Mouse (Mus musculus): ENCODE results near the gene Gm45062. TPM values are rescaled to one million over a fixed set of nuclear protein-coding genes. Genes with fewer than 3 reads are reported as not detected.
"Not testable (repeated sequence)": the region's sequence is repeated elsewhere in the genome, so short reads cannot be mapped to it uniquely, and the experiment has no call there.

The Gm45062 gene
- total RNA-seq, 2 experiments from 2014 or later, result 1.5 to 2.6 TPM

GRCm38 (mm10) chr6:8497234-8497867, 238.1 kb downstream of the Gm45062 start:
- DNase-seq (ENCODE audit: extremely low spot score in 1 of 2, low spot score in 1 of 2), result no peak

- DNase-seq (ENCODE audit: extremely low spot score in 1 of 2, low spot score in 1 of 2), result no peak
These were observed 238.6 kb downstream of the Gm45062 start for GRCm38 (mm10) chr6:8497868-8498257.

GRCm38 (mm10) chr6:8498961-8499360, 239.7 kb downstream of the Gm45062 start:
- no peak for DNase-seq (ENCODE audit: extremely low spot score in 1 of 2, low spot score in 1 of 2)

- DNase-seq (ENCODE audit: extremely low spot score in 1 of 2, low spot score in 1 of 2), result no peak
These were observed 244.7 kb downstream of the Gm45062 start for GRCm38 (mm10) chr6:8503953-8504352.

GRCm38 (mm10) chr6:8504521-8505228, 245.4 kb downstream of the Gm45062 start:
- no peak for DNase-seq (ENCODE audit: extremely low spot score in 1 of 2, low spot score in 1 of 2)

GRCm38 (mm10) chr6:8506631-8507030, 247.4 kb downstream of the Gm45062 start:
- no peak for DNase-seq (ENCODE audit: extremely low spot score in 1 of 2, low spot score in 1 of 2)

- peak; percentile 93 to 96 for DNase-seq (ENCODE audit: extremely low spot score in 1 of 2, low spot score in 1 of 2)
These were observed 249.8 kb downstream of the Gm45062 start for GRCm38 (mm10) chr6:8508883-8509536.

- DNase-seq (ENCODE audit: extremely low spot score in 1 of 2, low spot score in 1 of 2), result peak; percentile 61 to 68
These were observed 250.3 kb downstream of the Gm45062 start, which contains the start of gene Glcci1 for GRCm38 (mm10) chr6:8509551-8509950. TSS of gene Glcci1 (plus strand) at chr6:8509600.

- DNase-seq (ENCODE audit: extremely low spot score in 1 of 2, low spot score in 1 of 2), result no peak
These were observed 251.0 kb downstream of the Gm45062 start for GRCm38 (mm10) chr6:8509961-8510863.

GRCm38 (mm10) chr6:8510864-8511428, 251.7 kb downstream of the Gm45062 start:
- no peak for DNase-seq (ENCODE audit: extremely low spot score in 1 of 2, low spot score in 1 of 2)

- no peak for DNase-seq (ENCODE audit: extremely low spot score in 1 of 2, low spot score in 1 of 2)
These were observed 252.2 kb downstream of the Gm45062 start for GRCm38 (mm10) chr6:8511447-8511846.

- no peak for DNase-seq (ENCODE audit: extremely low spot score in 1 of 2, low spot score in 1 of 2)
These were observed 253.2 kb downstream of the Gm45062 start for GRCm38 (mm10) chr6:8512416-8512815.

- no peak for DNase-seq (ENCODE audit: extremely low spot score in 1 of 2, low spot score in 1 of 2)
These were observed 260.4 kb downstream of the Gm45062 start for GRCm38 (mm10) chr6:8519687-8520086.

GRCm38 (mm10) chr6:8521231-8521630, 262.0 kb downstream of the Gm45062 start:
- no peak for DNase-seq (ENCODE audit: extremely low spot score in 1 of 2, low spot score in 1 of 2)

- DNase-seq (ENCODE audit: extremely low spot score in 1 of 2, low spot score in 1 of 2), result no peak
These were observed 265.5 kb downstream of the Gm45062 start for GRCm38 (mm10) chr6:8524717-8525116.

- DNase-seq (ENCODE audit: extremely low spot score in 1 of 2, low spot score in 1 of 2), result no peak
These were observed 272.0 kb downstream of the Gm45062 start for GRCm38 (mm10) chr6:8531104-8531894.

GRCm38 (mm10) chr6:8536944-8537343, 277.7 kb downstream of the Gm45062 start:
- DNase-seq (ENCODE audit: extremely low spot score in 1 of 2, low spot score in 1 of 2), result no peak

- DNase-seq (ENCODE audit: extremely low spot score in 1 of 2, low spot score in 1 of 2), result not testable (repeated sequence)
These were observed 282.3 kb downstream of the Gm45062 start for GRCm38 (mm10) chr6:8541531-8541930.

- no peak for DNase-seq (ENCODE audit: extremely low spot score in 1 of 2, low spot score in 1 of 2)
These were observed 285.6 kb downstream of the Gm45062 start for GRCm38 (mm10) chr6:8544822-8545221.

All from layer of hippocampus, postnatal 25 days (tissue).